Mouse (Mus musculus) liver, postnatal 0 days (tissue): ENCODE measurements around the gene Tmem126a.

Experiments
- CTCF ChIP-seq: sonication (generic); IDR thresholded peaks from 2 replicates; pipeline ENCODE4 v1.5.1; 2016; ENCODE audit warnings: antibody characterized with exemption, low read depth
- EP300 ChIP-seq: IDR thresholded peaks from 2 replicates; pipeline ENCODE4 v1.6.1; 2016; ENCODE audit warnings: antibody characterized with exemption, low read depth, mild to moderate bottlenecking

DNA sequence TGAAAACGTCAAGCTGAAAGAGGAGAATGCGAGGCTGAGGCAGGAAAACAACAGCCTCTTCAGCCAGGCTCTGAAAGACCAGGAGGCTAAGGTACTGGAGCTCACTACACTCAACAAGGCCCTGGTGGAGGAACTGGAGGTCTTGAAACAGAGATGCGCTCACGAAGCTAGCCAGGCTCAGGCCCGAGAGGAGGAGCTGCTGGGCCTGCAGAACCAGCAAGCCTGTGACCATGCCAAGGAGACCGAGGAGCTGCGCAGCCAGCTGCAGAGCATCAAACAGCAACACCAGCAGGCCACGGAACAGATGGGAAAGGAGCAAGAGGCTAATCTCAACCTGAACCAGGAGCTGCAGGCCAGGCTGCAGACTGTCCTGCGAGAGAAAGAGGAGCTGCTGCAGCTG is 30.0 kb downstream of the Tmem126a start:
- TF ChIP-seq CTCF (no peak), EP300 (no peak)
